Mouse (Mus musculus) layer of hippocampus, postnatal 10 days (tissue): ENCODE data around the gene Trim25. TPM values are rescaled to one million over a fixed set of nuclear protein-coding genes. Genes with fewer than 3 reads are reported as not detected.

ENCODE experiments used
- DNase-seq, 2 experiments: peaks; one replicate each; pipeline ENCODE4 v3.0.0; 2021; ENCODE audit warnings: low spot score in 2 of 2
- total RNA-seq, 2 experiments: library from RNA; stranded (reverse); gene quantifications; 2 replicates each; pipeline ENCODE4 v1.2.3; 2021

The Trim25 gene
- total RNA-seq, 2 experiments from 2014 or later: 4.6 to 7.1 TPM

DNA sequence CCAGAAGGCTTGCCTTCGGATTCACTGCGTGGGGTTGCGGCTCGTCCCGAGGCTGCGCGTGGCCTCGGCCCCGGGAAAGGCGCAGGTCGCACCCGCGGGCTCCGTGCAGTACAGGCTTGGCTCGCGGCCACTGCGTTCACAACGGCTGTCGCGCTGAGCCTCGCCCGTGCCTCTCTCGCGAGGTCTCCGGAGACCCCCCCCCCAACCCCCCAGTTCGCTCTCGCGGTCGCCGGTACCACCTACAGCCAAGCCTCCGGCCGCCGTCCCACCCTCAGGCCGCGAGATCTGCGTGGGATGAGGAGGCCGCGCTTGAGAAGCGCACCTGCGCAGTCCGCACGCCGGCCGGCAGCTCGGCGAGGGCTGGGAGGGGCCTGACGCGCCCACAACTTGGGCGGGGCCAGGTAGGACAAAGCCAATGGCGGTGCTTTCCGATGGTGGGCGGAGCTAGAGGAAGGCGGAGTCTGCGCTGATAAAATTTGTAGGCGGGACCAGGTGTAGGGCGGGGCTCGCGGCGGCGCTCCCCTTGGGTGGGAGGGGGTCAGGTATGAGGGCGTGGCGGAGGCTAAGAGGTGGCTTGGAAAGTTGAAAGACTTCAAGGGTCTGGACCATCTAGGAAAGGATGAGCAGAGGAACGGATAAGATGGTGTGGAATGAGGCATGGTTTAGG is 61.4 kb downstream of the Trim25 start:
- DNase-seq: peak; percentile 87 to 91

DNA sequence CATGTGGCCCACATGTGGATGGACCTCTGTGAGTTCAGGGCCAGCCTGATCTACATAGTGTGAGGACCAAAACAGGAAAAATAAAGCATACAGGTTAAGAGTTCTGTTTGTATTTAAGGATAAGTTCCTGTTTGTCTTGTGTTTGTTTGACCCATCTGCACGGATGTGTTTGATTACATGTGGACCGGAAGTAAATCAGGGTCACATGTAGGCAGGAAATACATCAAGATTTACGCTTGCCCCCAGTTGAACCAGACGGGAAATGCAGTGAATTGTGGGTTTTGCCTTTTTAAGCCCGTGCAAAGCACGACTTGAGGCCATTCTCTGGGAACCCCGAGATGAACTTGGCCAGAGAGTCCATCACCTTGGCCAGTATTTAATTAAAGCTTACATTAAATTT is 62.2 kb downstream of the Trim25 start:
- DNase-seq: no peak

GRCm38 (mm10) chr11:89064312-89064711 is 65.1 kb downstream of the Trim25 start:
- no peak for DNase-seq

- no peak for DNase-seq
Measured at GRCm38 (mm10) chr11:89065297-89065696, 66.1 kb downstream of the Trim25 start.

GRCm38 (mm10) chr11:89066126-89066525 is 67.0 kb downstream of the Trim25 start:
- DNase-seq: no peak

DNA sequence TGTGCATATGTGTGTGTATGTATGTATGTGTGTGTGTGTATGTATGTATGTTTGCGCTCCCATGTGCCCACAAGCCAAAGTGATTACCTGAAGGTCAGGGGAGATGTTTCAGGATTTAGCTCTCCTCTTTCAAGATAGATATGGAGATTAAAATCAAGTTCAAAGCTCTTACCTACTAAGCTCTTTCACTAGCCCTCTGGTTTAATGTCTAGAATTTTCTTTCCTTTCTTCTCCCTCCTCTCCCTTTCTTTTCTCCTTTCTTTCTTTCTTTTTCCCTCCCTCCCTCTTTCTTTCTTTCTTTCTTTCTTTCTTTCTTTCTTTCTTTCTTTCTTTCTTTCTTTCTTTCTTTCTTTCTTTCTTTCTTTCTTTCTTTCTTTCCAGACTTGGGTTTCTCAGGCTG is 67.6 kb downstream of the Trim25 start, which contains the start of gene Dgke:
Gene Dgke (minus strand): TSS at position 101 of the 400 bp plus-strand sequence.
- no peak for DNase-seq

DNA sequence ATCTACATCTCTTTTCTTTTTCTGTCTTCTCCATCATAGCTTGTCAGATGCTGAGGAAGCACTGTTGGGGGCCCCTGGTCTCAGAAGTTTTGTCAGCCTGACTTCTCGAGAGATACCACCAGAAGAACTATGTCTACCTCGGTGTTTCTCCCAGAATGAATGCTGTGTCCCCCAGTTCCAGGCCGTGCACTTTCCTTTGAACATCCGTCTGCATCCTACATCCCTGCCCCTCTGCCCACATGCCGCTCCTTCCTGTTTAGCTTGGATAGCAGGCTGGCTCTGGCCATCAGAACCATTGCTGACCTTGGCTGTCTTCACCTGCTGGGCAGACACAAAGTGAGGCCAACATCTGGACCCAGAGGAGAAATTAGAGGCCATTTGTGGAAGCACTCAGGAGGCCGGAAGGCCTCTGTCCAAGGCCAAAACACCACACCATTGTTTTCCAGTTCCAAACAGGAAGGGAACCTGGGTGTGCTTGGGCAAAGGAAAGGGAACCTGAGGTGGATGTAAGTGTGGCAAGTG is 68.2 kb downstream of the Trim25 start:
- no peak for DNase-seq

- DNase-seq: no peak
Measured at GRCm38 (mm10) chr11:89067871-89068490, 68.8 kb downstream of the Trim25 start.

DNA sequence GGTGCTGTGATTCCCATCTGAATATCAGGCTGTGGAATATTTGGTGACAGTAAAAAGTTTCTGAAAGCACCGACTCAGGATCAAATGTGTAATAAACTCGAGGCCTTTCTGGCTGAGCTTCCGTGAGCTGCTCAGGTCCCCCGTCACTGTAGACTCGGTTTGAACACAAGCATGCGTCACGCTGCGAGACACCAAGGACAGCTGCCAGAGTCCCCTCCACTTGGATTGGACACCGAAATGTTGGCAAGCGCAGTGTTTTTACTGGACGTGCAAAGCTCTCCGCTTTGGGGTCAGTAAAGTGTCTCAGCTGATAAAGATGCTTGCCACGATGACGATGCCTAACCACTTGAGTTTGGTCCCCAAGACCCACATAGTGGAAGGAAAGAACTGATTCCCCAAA is 69.5 kb downstream of the Trim25 start:
- no peak for DNase-seq

- DNase-seq: peak; percentile 70 to 76
Measured at GRCm38 (mm10) chr11:89069303-89069702, 70.1 kb downstream of the Trim25 start.

Other genes starting within 250 kb of the Trim25 start
- 10 to 100 TPM; 44.1 to 45.8 TPM for gene Akap1, start 134.8 kb upstream of the Trim25 start, total RNA-seq
- 10 to 100 TPM; 17.9 to 19.0 TPM for gene Scpep1, start 43.9 kb upstream of the Trim25 start, total RNA-seq
- gene Elobl, start 32.4 kb upstream of the Trim25 start, total RNA-seq: not detected
- 10 to 100 TPM; 20.0 to 20.2 TPM for gene Coil, start 29.1 kb upstream of the Trim25 start, total RNA-seq
- gene Dgke, start 67.5 kb downstream of the Trim25 start, total RNA-seq: 10 to 100 TPM; 35.4 to 37.8 TPM
- not detected for gene Gm525, start 74.5 kb downstream of the Trim25 start, total RNA-seq